Mouse (Mus musculus): ENCODE results near the gene Scn11a.

GRCm38 (mm10) chr9:119801460-119801859, 23.8 kb downstream of the Scn11a start:
- TF ChIP-seq CTCF (IDR thresholded peaks at IDR 0.05; ENCODE audit: low read depth, low read length) (no peak), POLR2A (IDR thresholded peaks at IDR 0.05; ENCODE audit: borderline replicate concordance, low read depth, low read length) (no peak)
